Mouse (Mus musculus): ENCODE data around the gene Dct. TPM values are rescaled to one million over a fixed set of nuclear protein-coding genes. Genes with fewer than 3 reads are reported as not detected.

Gene Dct
- polyA plus RNA-seq, 1 experiment = 10.4 TPM

DNA sequence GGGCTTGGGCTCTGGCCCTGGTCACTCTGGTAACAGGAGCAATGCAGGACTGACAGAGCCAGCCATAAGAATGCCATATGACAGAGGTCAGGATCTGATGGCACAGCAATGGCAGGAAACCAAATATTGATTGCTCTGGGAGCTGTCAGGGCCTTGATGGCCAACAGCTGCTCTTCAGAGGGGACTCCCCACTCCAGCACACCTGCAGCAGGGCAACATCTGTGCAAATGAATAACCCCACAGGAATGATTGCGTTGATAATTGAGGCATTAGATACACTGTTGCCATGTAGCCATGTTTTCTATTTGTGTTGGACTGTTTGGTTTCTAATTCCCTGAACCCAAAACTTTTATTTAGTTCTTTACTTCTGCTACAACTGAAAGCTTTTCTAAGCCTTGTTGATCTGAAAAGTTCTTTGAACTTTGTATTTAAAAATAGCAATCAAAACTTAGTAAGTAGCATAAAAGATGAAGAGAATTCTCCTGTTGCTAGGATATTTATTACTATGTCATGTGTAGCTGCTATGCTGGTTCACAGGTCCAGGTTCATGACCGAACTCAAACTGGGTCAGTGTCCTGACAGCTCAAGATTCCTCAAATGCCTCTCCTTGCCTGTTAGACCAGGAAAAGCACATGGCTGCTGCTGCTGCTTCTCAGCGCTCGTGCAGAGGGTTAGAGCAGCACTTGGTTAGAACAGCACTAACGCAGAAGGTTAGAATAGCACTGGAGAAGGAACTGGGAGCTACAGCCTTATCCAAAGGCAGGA lies 34.4 kb upstream of the Dct start:
- DNase-seq (ENCODE audit: low read depth in 1 of 2, low spot score in 2 of 2) = no peak
- no peak for TF ChIP-seq CTCF (IDR thresholded peaks at IDR 0.05; ENCODE audit: extremely low read depth, insufficient read depth, insufficient read length, insufficient replicate concordance)
- TF ChIP-seq POLR2A (IDR thresholded peaks at IDR 0.05; ENCODE audit: low read depth, low read length) = no peak
- no peaks in the 10 kb centered on the region for H3K27me3 ChIP-seq (ENCODE audit: control insufficient read depth, insufficient read depth, low read length)
- no peaks in the 10 kb centered on the region for H3K4me1 ChIP-seq (ENCODE audit: control insufficient read depth, insufficient read depth, insufficient read length)
- no peak overlapping the region for H3K4me3 ChIP-seq (ENCODE audit: extremely low read depth, insufficient read depth, insufficient read length)
- no peak overlapping the region for H3K27ac ChIP-seq (ENCODE audit: insufficient read depth, low read length)
- WGBS = 87% methylated on average over 5 of the region's 5 CpGs
- H3K36me3 ChIP-seq (ENCODE audit: control insufficient read depth, insufficient read depth, low read length) = no peaks in the 10 kb centered on the region

DNA sequence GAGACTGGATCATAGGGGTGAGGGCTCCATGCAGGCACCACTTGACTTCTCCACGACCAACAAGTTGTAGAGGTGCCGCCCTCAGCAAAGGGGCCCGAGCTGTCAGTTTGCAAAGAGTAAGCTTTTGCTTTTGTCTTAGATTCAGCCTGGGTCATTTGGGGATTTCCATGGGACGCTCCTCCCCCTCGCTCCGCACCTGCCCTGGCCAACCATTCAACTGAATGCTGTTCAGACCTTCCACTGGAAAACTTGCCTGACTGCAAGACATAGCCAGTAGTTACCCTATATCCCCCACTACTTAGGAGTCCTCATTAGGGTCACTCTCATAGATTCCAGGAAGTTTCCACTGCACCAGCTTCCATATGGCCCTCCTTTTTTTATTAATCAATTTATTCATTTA lies 31.8 kb upstream of the Dct start:
- Histone ChIP-seq H3K4me3 (ENCODE audit: extremely low read depth, insufficient read depth, insufficient read length) (no peak overlapping the region), H3K36me3 (ENCODE audit: control insufficient read depth, insufficient read depth, low read length) (no peaks in the 10 kb centered on the region), H3K27ac (ENCODE audit: insufficient read depth, low read length) (no peak overlapping the region), H3K27me3 (ENCODE audit: control insufficient read depth, insufficient read depth, low read length) (no peaks in the 10 kb centered on the region), H3K4me1 (ENCODE audit: control insufficient read depth, insufficient read depth, insufficient read length) (no peaks in the 10 kb centered on the region)
- 87% methylated on average over 6 of the region's 6 CpGs for WGBS
- no peak for DNase-seq (ENCODE audit: low read depth in 1 of 2, low spot score in 2 of 2)
- no peak for TF ChIP-seq POLR2A (IDR thresholded peaks at IDR 0.05; ENCODE audit: low read depth, low read length)
- no peak for TF ChIP-seq CTCF (IDR thresholded peaks at IDR 0.05; ENCODE audit: extremely low read depth, insufficient read depth, insufficient read length, insufficient replicate concordance)

DNA sequence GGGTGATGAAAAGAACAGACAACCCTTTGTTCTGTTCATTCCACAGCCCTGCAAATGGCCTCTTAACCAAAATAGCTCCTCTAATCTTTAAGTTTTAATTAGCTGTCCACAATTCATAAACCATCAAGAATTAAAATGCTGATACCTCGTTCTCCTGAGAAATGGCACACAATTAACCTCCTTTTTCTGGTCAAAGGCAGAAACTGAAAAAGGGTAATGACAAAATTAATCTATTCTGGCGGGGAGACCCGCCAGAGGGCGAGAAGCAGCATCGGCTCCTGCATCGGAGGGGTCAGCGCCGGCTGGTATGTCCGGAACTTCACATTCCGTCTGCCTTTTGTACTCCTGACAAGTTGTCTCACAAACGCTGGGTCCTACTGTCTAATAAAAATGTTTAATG lies 28.6 kb upstream of the Dct start:
- 81% methylated on average over 11 of the region's 11 CpGs for WGBS
- Histone ChIP-seq H3K36me3 (ENCODE audit: control insufficient read depth, insufficient read depth, low read length) (no peaks in the 10 kb centered on the region), H3K4me1 (ENCODE audit: control insufficient read depth, insufficient read depth, insufficient read length) (no peaks in the 10 kb centered on the region), H3K4me3 (ENCODE audit: extremely low read depth, insufficient read depth, insufficient read length) (no peak overlapping the region), H3K27me3 (ENCODE audit: control insufficient read depth, insufficient read depth, low read length) (no peaks in the 10 kb centered on the region), H3K27ac (ENCODE audit: insufficient read depth, low read length) (no peak overlapping the region)
- DNase-seq (ENCODE audit: low read depth in 1 of 2, low spot score in 2 of 2) = no peak
- no peak for TF ChIP-seq POLR2A (IDR thresholded peaks at IDR 0.05; ENCODE audit: low read depth, low read length)
- no peak for TF ChIP-seq CTCF (IDR thresholded peaks at IDR 0.05; ENCODE audit: extremely low read depth, insufficient read depth, insufficient read length, insufficient replicate concordance)

DNA sequence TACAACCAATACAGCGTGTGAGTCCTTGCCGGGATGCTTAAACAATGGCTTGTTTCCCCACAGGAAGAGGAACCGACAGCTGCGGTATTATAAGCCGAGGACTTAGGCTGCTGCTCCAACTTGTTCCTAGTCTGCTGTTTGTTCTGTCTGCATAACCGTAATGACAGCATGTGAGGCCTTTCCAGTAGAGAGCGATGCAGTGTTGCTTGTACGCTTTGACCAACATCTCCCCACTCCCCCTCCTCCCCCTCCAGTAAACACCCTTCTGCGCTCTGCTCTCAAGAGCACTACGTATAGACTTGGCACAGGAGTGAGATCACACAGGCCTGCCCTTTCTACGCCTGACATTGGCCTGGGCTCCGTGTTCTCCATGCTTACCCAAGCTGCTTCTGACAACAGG lies 18.1 kb upstream of the Dct start:
- no peaks in the 10 kb centered on the region for H3K27me3 ChIP-seq (ENCODE audit: control insufficient read depth, insufficient read depth, low read length)
- no peak for TF ChIP-seq CTCF (IDR thresholded peaks at IDR 0.05; ENCODE audit: extremely low read depth, insufficient read depth, insufficient read length, insufficient replicate concordance)
- no peak for TF ChIP-seq POLR2A (IDR thresholded peaks at IDR 0.05; ENCODE audit: low read depth, low read length)
- 21% methylated on average over 12 of the region's 12 CpGs for WGBS
- H3K36me3 ChIP-seq (ENCODE audit: control insufficient read depth, insufficient read depth, low read length) = no peaks in the 10 kb centered on the region
- no peak overlapping the region for H3K4me3 ChIP-seq (ENCODE audit: extremely low read depth, insufficient read depth, insufficient read length)
- DNase-seq (ENCODE audit: low read depth in 1 of 2, low spot score in 2 of 2) = no peak
- H3K27ac ChIP-seq (ENCODE audit: insufficient read depth, low read length) = no peak overlapping the region
- no peaks in the 10 kb centered on the region for H3K4me1 ChIP-seq (ENCODE audit: control insufficient read depth, insufficient read depth, insufficient read length)

DNA sequence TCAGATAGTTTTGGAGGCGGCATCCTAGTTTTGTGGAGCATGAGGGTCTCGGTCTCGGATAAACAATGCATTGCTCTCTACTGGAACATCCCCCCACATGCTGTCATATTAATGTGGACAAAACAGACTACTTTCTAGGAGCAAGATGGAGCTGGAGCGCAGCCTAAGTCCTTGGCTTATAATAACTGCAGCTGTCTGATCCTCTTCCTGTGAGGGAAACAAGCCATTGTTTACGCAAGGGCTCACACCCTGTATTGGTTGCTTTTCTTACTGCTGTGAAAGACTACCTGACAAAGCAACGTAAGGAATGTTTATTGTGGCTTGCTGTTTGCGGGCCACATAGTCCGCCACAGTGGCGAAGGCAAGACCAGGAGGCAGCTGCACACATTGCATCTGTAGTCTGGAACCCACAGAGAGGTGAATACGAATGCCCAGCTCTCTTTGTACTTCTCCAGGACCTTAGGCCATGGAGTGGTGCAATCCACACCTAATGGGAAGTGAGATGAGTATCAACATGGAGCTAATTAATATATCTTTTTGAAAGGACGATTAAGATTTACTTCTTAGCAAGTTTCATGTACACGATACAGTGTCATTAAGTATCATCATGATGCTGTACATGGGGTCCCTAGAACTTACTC lies 17.5 kb upstream of the Dct start:
- Histone ChIP-seq H3K4me3 (ENCODE audit: extremely low read depth, insufficient read depth, insufficient read length) (no peak overlapping the region), H3K27ac (ENCODE audit: insufficient read depth, low read length) (no peak overlapping the region), H3K36me3 (ENCODE audit: control insufficient read depth, insufficient read depth, low read length) (no peaks in the 10 kb centered on the region), H3K27me3 (ENCODE audit: control insufficient read depth, insufficient read depth, low read length) (no peaks in the 10 kb centered on the region), H3K4me1 (ENCODE audit: control insufficient read depth, insufficient read depth, insufficient read length) (no peaks in the 10 kb centered on the region)
- WGBS = 84% methylated on average over 12 of the region's 12 CpGs
- TF ChIP-seq CTCF (IDR thresholded peaks at IDR 0.05; ENCODE audit: extremely low read depth, insufficient read depth, insufficient read length, insufficient replicate concordance) (no peak), POLR2A (IDR thresholded peaks at IDR 0.05; ENCODE audit: low read depth, low read length) (no peak)
- DNase-seq (ENCODE audit: low read depth in 1 of 2, low spot score in 2 of 2) = no peak

DNA sequence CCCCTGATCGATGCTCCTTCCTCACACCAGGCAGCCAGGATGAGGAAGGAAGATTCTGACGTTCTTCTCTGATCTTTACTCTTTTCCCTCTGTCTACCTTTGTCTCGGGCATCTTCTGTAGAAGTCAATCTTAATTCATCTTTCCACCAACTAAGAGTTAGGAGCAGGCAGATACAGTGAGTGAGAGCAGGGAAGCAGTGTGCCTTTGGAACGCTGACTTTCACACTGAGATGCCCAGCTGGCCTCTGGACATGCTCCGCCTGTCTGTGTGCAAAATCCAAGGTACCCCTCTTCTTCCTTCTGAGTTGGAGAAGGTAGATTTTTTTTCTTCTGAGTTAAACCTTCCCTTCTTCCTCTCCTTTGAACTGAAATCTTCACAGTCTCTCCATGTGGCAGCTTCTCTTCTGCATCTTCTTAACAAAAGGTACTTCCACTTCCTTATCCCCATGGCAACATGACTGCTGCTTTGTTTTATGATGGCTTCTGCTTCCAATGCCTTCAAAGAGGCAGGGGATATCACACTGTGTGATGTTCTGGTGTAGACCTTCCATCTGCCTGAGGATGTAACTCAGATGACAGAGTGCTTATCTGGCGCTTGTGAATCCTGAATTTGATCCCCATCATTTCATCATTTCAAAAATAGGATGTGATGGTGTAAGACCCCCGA lies 9.9 kb upstream of the Dct start:
- no peak for DNase-seq (ENCODE audit: low read depth in 1 of 2, low spot score in 2 of 2)
- Histone ChIP-seq H3K27me3 (ENCODE audit: control insufficient read depth, insufficient read depth, low read length) (no peaks in the 10 kb centered on the region), H3K27ac (ENCODE audit: insufficient read depth, low read length) (no peak overlapping the region), H3K36me3 (ENCODE audit: control insufficient read depth, insufficient read depth, low read length) (no peaks in the 10 kb centered on the region), H3K4me3 (ENCODE audit: extremely low read depth, insufficient read depth, insufficient read length) (no peak overlapping the region), H3K4me1 (ENCODE audit: control insufficient read depth, insufficient read depth, insufficient read length) (no peaks in the 10 kb centered on the region)
- TF ChIP-seq CTCF (IDR thresholded peaks at IDR 0.05; ENCODE audit: extremely low read depth, insufficient read depth, insufficient read length, insufficient replicate concordance) (no peak), POLR2A (IDR thresholded peaks at IDR 0.05; ENCODE audit: low read depth, low read length) (no peak)
- 76% methylated on average over 7 of the region's 7 CpGs for WGBS

DNA sequence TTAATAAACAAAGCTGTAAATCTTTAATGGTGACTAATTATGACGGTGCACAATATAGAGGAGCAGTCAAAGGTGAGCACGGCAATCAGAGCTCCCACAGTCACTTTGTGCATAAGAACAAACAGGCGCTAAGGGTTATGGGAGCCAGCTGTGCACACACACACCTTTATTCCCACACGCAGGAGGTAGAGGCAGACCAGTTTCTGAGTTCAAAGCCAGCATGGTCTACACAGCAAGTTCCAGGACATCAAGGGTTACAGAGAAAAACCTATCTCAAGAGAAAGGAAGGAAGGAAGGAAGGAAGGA lies 6.5 kb upstream of the Dct start:
- Histone ChIP-seq H3K36me3 (ENCODE audit: control insufficient read depth, insufficient read depth, low read length) (no peaks in the 10 kb centered on the region), H3K27me3 (ENCODE audit: control insufficient read depth, insufficient read depth, low read length) (no peaks in the 10 kb centered on the region), H3K4me3 (ENCODE audit: extremely low read depth, insufficient read depth, insufficient read length) (no peak overlapping the region), H3K4me1 (ENCODE audit: control insufficient read depth, insufficient read depth, insufficient read length) (no peaks in the 10 kb centered on the region), H3K27ac (ENCODE audit: insufficient read depth, low read length) (no peak overlapping the region)
- no peak for DNase-seq (ENCODE audit: low read depth in 1 of 2, low spot score in 2 of 2)
- WGBS = 85% methylated on average over 4 of the region's 4 CpGs
- TF ChIP-seq CTCF (IDR thresholded peaks at IDR 0.05; ENCODE audit: extremely low read depth, insufficient read depth, insufficient read length, insufficient replicate concordance) (no peak), POLR2A (IDR thresholded peaks at IDR 0.05; ENCODE audit: low read depth, low read length) (no peak)

All from spleen, adult 2 months (tissue).